Mouse (Mus musculus) kidney, adult 2 months (tissue): Measurements from ENCODE around the gene Sult6b2.

Source experiments
- CTCF ChIP-seq: fragments of 200-500 bp; conservative IDR thresholded peaks from 2 replicates; pipeline ENCODE4 v1.5.1; 2011; ENCODE audit warnings: low read depth, mild to moderate bottlenecking, control low read depth, low read length, moderate library complexity, mixed read lengths; ENCODE audit not compliant: insufficient read depth, insufficient read length
- POLR2A ChIP-seq: fragments of 200-500 bp; IDR thresholded peaks from one replicate; pipeline ENCODE4 v1.6.1; 2011; ENCODE audit warnings: low read depth, low read length, control low read depth

- no peak for TF ChIP-seq POLR2A
- no peak for TF ChIP-seq CTCF
Observed at GRCm38 (mm10) chr6:142757334-142757965, 46.9 kb downstream of the Sult6b2 start.
